Mouse (Mus musculus): ENCODE measurements around the gene Gm44511.
"Not testable (repeated sequence)": the region's sequence is repeated elsewhere in the genome, so short reads cannot be mapped to it uniquely, and the experiment has no call there.

DNA sequence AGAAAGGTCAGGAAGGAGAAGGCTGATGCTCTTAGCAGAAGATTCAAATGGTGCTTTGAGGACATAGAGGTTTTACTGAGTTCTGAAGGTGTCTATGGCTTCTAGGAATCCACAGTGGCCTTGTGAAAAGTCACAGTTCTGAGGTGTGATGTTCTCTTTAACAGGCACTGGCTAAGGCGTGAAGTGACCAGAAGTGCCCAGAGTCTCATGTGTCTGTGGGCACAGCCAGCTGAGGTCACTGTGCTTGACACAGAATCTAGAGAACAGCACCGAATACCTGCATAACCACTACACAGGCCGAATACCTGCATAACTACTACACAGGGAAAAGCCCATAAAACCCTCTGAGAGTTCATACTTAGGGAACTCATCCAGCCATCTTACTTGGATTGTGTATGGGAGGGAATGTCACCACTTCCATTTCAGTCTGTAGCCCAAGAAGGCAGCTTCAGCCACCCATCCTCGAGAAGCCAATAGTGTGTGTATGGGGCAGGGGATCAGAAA is 35.6 kb downstream of the Gm44511 start:
- TF ChIP-seq POLR2AphosphoS5 (IDR thresholded peaks at IDR 0.05; ENCODE audit: borderline replicate concordance, low read depth, low read length); ETS1 (IDR thresholded peaks at IDR 0.05; ENCODE audit: low read depth, low read length); CTCF (IDR thresholded peaks at IDR 0.05 in 2 of 3, conservative IDR thresholded peaks at IDR 0.05 in 1 of 3; ENCODE audit: control insufficient read depth in 1 of 3, insufficient read depth in 1 of 3, low read depth in 2 of 3, low read length in 3 of 3, poor library complexity in 1 of 3, severe bottlenecking in 1 of 3); HCFC1 (IDR thresholded peaks at IDR 0.05; ENCODE audit: low read depth, low read length); MAFK (IDR thresholded peaks at IDR 0.05; ENCODE audit: borderline replicate concordance, low read depth, low read length); USF2 (IDR thresholded peaks at IDR 0.05; ENCODE audit: borderline replicate concordance in 1 of 2, insufficient read depth in 1 of 2, low read depth in 1 of 2, low read length in 2 of 2); TCF12 (IDR thresholded peaks at IDR 0.05; ENCODE audit: low read depth, low read length); TBP (IDR thresholded peaks at IDR 0.05; ENCODE audit: low read depth, low read length); POLR2A (IDR thresholded peaks at IDR 0.05; ENCODE audit: control insufficient read depth in 1 of 2, insufficient read depth in 1 of 2, low read depth in 1 of 2, low read length in 2 of 2, poor library complexity in 1 of 2); BHLHE40 (IDR thresholded peaks at IDR 0.05; ENCODE audit: borderline replicate concordance, low read depth, low read length); EP300 (IDR thresholded peaks at IDR 0.05; ENCODE audit: low read depth in 1 of 2, low read length in 2 of 2); MAX (IDR thresholded peaks at IDR 0.05; ENCODE audit: low read length); GATA1 (IDR thresholded peaks at IDR 0.05; ENCODE audit: low read depth, low read length): not testable (repeated sequence)
